Mouse (Mus musculus) lung, adult 18-20 months (tissue): ENCODE measurements around the gene Ttyh2.

Experiments
- DNase-seq, 2 experiments: peaks; one replicate each; pipeline ENCODE4 v3.0.0; 2022; ENCODE audit warnings: mixed read lengths in 2 of 2

Ttyh2 gene

DNA sequence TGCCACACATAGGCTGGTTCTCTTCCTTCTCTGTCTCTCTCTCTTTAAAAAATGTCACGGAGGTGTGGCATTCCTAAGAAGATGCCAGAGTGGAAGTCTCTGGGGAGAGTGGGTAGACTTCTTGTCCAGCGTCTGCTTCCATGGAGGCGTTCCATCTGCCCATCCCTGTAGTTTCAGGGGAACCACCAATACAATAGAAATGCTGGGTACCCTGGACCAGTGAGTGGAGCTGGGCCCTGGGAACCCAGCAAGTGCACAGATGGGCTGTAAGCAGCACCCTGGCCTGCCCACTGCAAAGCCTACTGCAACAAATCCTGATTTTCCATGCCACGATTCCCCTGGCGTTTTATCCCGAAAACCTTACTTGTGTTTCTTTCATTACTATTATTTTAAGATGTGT is 39.3 kb downstream of the Ttyh2 start:
- DNase-seq = no peak

- no peak for DNase-seq
Observed at GRCm38 (mm10) chr11:114715531-114715930, 40.3 kb downstream of the Ttyh2 start.

DNA sequence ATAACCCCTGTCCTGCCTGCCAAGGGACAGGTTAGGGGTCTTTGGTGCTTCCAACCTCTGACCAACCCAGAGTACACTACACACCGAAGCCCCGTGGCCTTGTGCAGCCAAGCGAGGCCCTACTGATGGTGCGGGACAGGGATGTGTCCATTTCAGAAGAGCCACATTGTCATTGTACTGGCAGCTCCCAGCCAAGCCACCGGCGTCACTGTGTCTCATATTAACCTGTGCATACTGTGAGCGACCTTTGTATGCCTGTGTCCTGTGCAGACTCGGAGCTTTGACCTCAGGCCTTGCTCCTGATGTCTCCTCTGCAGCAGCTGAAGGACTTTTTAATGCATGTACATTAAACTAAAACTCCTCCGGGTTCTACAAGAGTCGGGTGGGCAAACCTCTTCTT is 45.3 kb downstream of the Ttyh2 start:
- DNase-seq = no peak

DNA sequence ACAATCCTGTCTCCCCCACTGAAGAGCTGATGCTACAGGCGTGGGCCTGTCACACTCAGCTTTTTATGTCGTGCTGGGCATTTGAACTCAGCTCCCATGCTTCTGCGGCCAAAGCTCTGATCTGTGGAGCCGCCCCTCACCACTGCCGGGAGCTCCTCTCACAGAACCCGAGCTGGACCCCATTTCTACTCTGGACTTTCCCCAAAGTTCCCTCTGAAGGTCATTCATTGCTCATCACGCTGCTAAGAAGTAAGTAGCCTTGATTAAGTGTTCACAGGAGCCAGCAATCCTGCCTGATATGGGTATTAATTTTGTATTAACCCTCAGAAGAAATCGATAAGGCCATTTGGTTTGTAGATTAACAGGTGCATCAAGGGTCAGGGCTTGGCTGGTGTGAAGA is 47.2 kb downstream of the Ttyh2 start:
- no peak for DNase-seq

DNA sequence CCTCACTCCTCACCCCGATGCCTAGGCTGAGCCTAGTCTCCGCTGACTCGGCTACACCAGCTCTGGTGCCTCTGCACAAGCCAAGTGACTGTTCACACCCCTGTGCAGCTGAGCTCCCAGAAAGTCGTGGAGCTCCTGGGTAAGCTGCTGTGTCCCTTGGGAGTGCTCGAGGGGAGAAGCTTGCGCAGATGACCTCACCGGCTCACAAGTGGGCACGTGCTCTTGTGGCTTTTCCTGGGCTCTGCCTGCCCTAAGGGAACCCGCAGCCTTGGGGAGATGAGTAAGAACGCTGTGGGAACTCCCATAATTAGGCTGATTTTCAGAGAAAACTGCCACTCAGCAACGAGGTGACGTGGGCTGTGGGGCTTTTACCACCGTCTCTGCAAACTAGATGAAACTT is 47.8 kb downstream of the Ttyh2 start:
- no peak for DNase-seq

GRCm38 (mm10) chr11:114724787-114725590 is 49.8 kb downstream of the Ttyh2 start:
- peak; percentile 24 to 43 for DNase-seq

GRCm38 (mm10) chr11:114726965-114727825 is 52.0 kb downstream of the Ttyh2 start, which contains the start of gene Dnaic2:
Dnaic2 (plus strand) TSS chr11:114727408.
- peak; percentile 71 to 80 for DNase-seq

- DNase-seq = no peak
Observed at GRCm38 (mm10) chr11:114727826-114728186, 52.6 kb downstream of the Ttyh2 start.

- no peak for DNase-seq
Observed at GRCm38 (mm10) chr11:114728333-114728732, 53.1 kb downstream of the Ttyh2 start.

GRCm38 (mm10) chr11:114729832-114730363 is 54.7 kb downstream of the Ttyh2 start:
- DNase-seq = peak in 1 of 2 experiments; percentile 39

DNA sequence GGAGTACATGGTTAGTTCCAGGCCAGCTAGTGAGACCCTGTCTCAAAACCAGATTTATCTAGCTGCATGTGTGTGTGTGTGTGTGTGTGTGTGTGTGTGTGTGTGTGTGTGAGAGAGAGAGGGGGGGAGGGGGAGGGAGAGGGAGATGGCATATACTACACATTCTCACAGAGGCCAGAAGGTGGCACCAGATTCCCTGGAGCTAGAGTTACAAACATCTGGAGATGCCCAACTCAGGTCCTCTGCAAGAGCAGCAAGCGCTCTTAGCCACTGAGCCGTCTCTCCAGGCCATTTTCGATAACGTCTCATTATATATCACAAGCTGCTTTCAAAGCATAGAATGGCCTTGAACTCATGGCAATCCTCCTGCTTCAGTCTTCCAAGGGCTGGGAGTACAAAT is 56.5 kb downstream of the Ttyh2 start:
- no peak for DNase-seq

GRCm38 (mm10) chr11:114732890-114733289 is 57.7 kb downstream of the Ttyh2 start:
- no peak for DNase-seq

- DNase-seq = no peak
Observed at GRCm38 (mm10) chr11:114736111-114736510, 60.9 kb downstream of the Ttyh2 start.

DNA sequence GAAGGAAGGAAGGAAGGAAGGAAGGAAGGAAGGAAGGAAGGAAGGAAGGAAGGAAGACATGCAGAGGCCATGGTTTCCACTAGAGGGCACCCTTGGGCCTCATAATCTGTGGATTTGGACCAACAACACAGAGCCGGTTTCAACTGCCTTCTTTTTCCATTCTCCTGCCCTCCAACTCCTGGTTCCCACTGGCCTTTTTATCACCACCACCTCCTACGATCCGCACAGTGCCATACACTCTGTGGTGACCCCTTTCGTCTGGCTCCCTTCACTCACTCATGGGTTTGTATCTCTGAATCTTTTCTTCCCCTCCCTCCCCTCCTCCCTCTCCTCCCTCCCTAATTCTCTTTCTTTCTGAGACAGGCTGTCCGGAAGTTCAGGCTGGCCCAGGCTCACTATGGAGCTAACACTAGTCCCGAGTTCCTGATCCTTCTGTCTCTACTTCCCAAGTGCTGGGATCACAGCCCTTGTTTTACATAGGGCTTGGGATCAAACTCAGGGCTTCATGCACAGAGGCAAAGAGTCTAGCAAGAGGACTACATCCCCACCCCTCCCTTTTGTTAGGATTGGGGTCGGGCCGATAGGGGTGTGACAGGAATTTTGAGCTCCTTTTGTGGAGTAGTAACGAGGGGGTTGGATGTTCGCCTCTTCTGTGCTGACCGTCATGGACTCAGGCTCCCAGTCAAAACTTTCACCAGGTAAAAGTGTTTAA is 61.8 kb downstream of the Ttyh2 start:
- peak; percentile 20 to 41 for DNase-seq

- DNase-seq = no peak
Observed at GRCm38 (mm10) chr11:114740598-114740997, 65.4 kb downstream of the Ttyh2 start.

GRCm38 (mm10) chr11:114741451-114741850 is 66.2 kb downstream of the Ttyh2 start:
- DNase-seq = no peak

DNA sequence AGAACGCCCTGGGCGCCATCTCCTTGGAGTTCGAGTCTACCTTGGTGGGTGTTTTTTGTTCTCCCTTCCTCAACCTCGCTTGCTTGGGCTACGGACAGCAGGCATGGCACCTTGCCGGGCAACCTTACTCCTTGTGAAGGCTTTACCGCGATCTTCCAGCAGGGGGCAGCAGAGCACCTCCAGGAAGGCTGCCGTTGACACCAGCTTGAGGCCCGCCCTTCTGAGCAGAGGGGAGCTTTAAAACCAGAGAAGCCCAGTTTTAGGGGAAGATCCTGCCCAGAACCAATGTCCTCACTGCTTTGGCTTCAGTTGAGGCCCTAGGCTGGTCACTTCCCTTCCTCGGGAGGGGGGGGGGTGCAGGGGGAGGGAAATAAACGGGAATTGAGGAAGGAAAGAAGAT is 69.9 kb downstream of the Ttyh2 start:
- DNase-seq = peak; percentile 82 to 85

DNA sequence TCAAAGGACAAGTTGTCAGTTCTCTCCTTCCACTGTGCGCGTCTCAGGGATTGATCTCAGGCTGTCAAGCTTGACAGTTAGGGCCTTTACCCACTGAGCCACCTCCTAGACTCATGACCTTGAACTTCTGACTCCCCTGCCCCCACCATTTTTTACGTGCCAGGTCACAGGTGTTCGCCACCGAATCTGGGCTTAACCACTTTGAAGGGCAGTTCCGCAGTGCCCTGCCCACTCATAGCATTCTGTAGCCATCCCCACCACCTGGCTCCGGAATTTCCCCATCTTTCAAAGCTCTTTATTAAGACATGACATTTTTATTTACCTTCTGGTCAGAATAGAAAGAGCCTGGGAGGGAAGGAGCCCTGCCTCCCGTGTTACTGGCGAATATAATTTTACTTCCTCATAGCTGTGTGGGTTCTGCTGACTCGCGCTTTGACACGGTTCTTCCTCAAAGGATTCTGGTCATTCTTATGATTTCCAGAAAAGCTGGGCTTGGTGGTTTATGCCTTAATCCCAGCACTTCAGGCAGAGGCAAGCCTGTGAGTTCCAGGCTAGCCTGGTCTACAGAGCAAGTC is 72.4 kb downstream of the Ttyh2 start:
- DNase-seq = peak; percentile 32 to 44

GRCm38 (mm10) chr11:114764820-114765818 is 89.9 kb downstream of the Ttyh2 start, which contains the start of gene Kif19a:
Kif19a (plus strand) TSS chr11:114765388.
- peak; percentile 63 to 70 for DNase-seq

GRCm38 (mm10) chr11:114769911-114770310 is 94.7 kb downstream of the Ttyh2 start:
- DNase-seq = no peak
